Mouse (Mus musculus): ENCODE results near the gene Eln. TPM values are rescaled to one million over a fixed set of nuclear protein-coding genes. Genes with fewer than 3 reads are reported as not detected.

Eln gene
- polyA plus RNA-seq, 1 experiment from 2014 or later: 2.6 TPM

DNA sequence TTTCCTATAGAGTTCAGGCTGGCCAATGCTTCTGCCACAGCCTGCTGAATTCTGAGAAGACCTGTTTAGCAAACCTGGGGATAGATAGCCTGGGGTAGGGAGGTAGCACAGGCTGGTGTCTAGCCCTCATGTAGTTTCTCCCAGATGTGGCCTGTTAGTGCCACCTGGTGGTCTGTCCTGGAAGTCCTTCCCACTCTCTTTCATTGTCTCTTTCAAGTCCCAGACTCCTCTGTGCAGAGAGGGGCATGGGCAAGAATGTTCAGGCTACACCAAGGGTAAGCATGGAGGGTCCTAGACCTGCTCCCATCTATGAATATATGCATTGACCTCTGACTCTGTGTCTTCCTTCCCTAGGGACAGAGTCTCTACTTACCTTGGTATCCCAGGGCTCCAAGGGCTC is 43.0 kb downstream of the Eln start:
- no peaks in the 10 kb centered on the region for H3K36me3 ChIP-seq
- H3K27ac ChIP-seq: no peak overlapping the region
- H3K4me1 ChIP-seq (replicated peaks): no peaks in the 10 kb centered on the region
- H3K27me3 ChIP-seq: 0 out of 2 replicates have a peak, but pooled peaks cover 6% of the 10 kb centered on the region
- H3K9ac ChIP-seq (replicated peaks): no peak overlapping the region
- no peak overlapping the region for H3K4me3 ChIP-seq (replicated peaks)
- no peak overlapping the region for H3K4me2 ChIP-seq (replicated peaks)
- peak; percentile 87 for ATAC-seq
- H3K9me3 ChIP-seq: no peaks in the 10 kb centered on the region

DNA sequence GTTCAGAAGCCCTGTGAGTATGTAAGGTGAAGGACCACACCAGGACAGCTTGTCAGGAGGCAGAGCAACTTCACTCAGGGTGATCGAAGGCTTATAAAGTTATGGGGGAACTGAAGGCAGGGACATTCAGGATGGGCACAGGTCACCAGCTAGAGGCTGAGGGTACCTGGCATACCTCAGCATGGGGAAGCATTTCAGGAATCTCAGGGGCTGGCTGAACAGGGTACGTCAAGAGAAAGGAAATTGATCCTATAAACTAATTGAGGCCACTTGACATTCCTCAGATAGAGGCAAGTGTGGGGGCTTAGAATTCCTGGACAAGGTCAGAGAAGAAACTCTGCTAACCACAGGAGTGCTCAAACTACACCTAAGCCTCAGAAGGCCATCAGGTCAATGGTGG is 51.6 kb downstream of the Eln start:
- no peak for ATAC-seq
- H3K4me2 ChIP-seq (replicated peaks): no peak overlapping the region
- H3K27ac ChIP-seq: no peak overlapping the region
- no peak overlapping the region for H3K9ac ChIP-seq (replicated peaks)
- no peaks in the 10 kb centered on the region for H3K27me3 ChIP-seq
- WGBS: 83% methylated on average over 2 of the region's 2 CpGs
- H3K4me1 ChIP-seq (replicated peaks): no peaks in the 10 kb centered on the region
- H3K4me3 ChIP-seq (replicated peaks): no peak overlapping the region
- no peaks in the 10 kb centered on the region for H3K9me3 ChIP-seq
- H3K36me3 ChIP-seq: no peaks in the 10 kb centered on the region

- WGBS: 6% methylated on average over 2 of the region's 2 CpGs
- H3K27me3 ChIP-seq: no peaks in the 10 kb centered on the region
- no peak overlapping the region for H3K27ac ChIP-seq
- no peaks in the 10 kb centered on the region for H3K9me3 ChIP-seq
- H3K36me3 ChIP-seq: no peaks in the 10 kb centered on the region
- H3K4me1 ChIP-seq (replicated peaks): no peaks in the 10 kb centered on the region
- no peak overlapping the region for H3K9ac ChIP-seq (replicated peaks)
- no peak overlapping the region for H3K4me2 ChIP-seq (replicated peaks)
- no peak for ATAC-seq
- H3K4me3 ChIP-seq (replicated peaks): no peak overlapping the region
Observed at GRCm38 (mm10) chr5:134695082-134695481, 52.0 kb downstream of the Eln start.

GRCm38 (mm10) chr5:134692704-134693103 is 54.4 kb downstream of the Eln start:
- H3K4me3 ChIP-seq (replicated peaks): no peak overlapping the region
- peaks cover 4% of the 10 kb centered on the region for H3K4me1 ChIP-seq (replicated peaks)
- no peaks in the 10 kb centered on the region for H3K36me3 ChIP-seq
- H3K27me3 ChIP-seq: no peaks in the 10 kb centered on the region
- WGBS: 82% methylated on average over 1 of the region's 1 CpGs
- H3K9ac ChIP-seq (replicated peaks): no peak overlapping the region
- no peak overlapping the region for H3K4me2 ChIP-seq (replicated peaks)
- no peak overlapping the region for H3K27ac ChIP-seq
- ATAC-seq: no peak
- H3K9me3 ChIP-seq: no peaks in the 10 kb centered on the region

- peak overlapping the region; percentile 84 for H3K4me2 ChIP-seq (replicated peaks)
- WGBS: under 1% methylated on average over 37 of the region's 38 CpGs
- H3K27me3 ChIP-seq: no peaks in the 10 kb centered on the region
- H3K36me3 ChIP-seq: peaks cover 26% of the 10 kb centered on the region
- peak overlapping the region; percentile 92 for H3K27ac ChIP-seq
- peak overlapping the region; percentile 49 for H3K9ac ChIP-seq (replicated peaks)
- H3K4me1 ChIP-seq (replicated peaks): peaks cover 23% of the 10 kb centered on the region
- H3K4me3 ChIP-seq (replicated peaks): peak overlapping the region; percentile 86
- peak; percentile 96 for ATAC-seq
- no peaks in the 10 kb centered on the region for H3K9me3 ChIP-seq
Observed at GRCm38 (mm10) chr5:134688718-134689284, 58.3 kb downstream of the Eln start.

- Histone ChIP-seq H3K27me3 (no peaks in the 10 kb centered on the region), H3K27ac (peak within 1 kb of the TSS; percentile 92), H3K4me3 (replicated peaks) (peak within 1 kb of the TSS; percentile 86), H3K36me3 (peaks cover 30% of the 10 kb centered on the region), H3K4me2 (replicated peaks) (peak within 1 kb of the TSS; percentile 84), H3K9ac (replicated peaks) (peak within 1 kb of the TSS; percentile 93), H3K4me1 (replicated peaks) (peaks cover 23% of the 10 kb centered on the region), H3K9me3 (no peaks in the 10 kb centered on the region)
- WGBS: under 1% methylated on average over 56 of the region's 69 CpGs
- peak; percentile 44 for ATAC-seq
Observed at GRCm38 (mm10) chr5:134688086-134688717, 58.9 kb downstream of the Eln start, which contains the start of gene Limk1. Gene Limk1 (minus strand): TSS chr5:134688598.

- peak overlapping the region; percentile 86 for H3K4me3 ChIP-seq (replicated peaks)
- ATAC-seq: no peak
- peak overlapping the region; percentile 93 for H3K9ac ChIP-seq (replicated peaks)
- H3K9me3 ChIP-seq: no peaks in the 10 kb centered on the region
- H3K4me2 ChIP-seq (replicated peaks): peak overlapping the region; percentile 84
- H3K27me3 ChIP-seq: no peaks in the 10 kb centered on the region
- H3K36me3 ChIP-seq: peaks cover 40% of the 10 kb centered on the region
- peaks cover 23% of the 10 kb centered on the region for H3K4me1 ChIP-seq (replicated peaks)
- 74% methylated on average over 1 of the region's 1 CpGs for WGBS
- 0 out of 2 replicates have a peak overlapping the region, but pooled peaks have one; percentile 1 for H3K27ac ChIP-seq
Observed at GRCm38 (mm10) chr5:134687187-134687586, 59.9 kb downstream of the Eln start.

DNA sequence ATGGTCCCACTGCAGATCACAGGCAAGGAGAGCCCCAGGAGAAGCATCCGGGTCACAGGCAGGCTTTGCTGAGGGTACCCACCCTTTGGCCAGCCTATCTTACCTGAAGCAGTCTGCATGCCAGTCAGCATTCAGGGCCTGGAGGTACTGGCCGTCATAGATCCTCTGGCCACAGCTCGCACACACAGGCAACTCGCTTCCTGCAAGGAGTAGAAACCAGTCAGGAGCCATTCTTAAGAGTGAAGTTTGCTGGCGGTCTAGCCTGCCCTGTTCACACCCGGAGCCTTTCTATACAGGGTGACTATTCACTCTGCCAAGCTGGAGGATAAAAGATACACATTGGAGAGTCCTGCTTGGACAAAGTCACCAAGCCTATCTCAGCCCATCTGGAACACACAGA is 60.6 kb downstream of the Eln start:
- 93% methylated on average over 6 of the region's 6 CpGs for WGBS
- peaks cover 40% of the 10 kb centered on the region for H3K36me3 ChIP-seq
- no peak overlapping the region for H3K27ac ChIP-seq
- no peaks in the 10 kb centered on the region for H3K27me3 ChIP-seq
- H3K4me3 ChIP-seq (replicated peaks): 0 out of 2 replicates have a peak overlapping the region, but pooled peaks have one; percentile 86
- no peaks in the 10 kb centered on the region for H3K9me3 ChIP-seq
- ATAC-seq: no peak
- no peak overlapping the region for H3K9ac ChIP-seq (replicated peaks)
- H3K4me1 ChIP-seq (replicated peaks): peaks cover 23% of the 10 kb centered on the region
- H3K4me2 ChIP-seq (replicated peaks): peak overlapping the region; percentile 84; the same call in 1 of the 2 replicates

GRCm38 (mm10) chr5:134684398-134684797 is 62.7 kb downstream of the Eln start:
- Histone ChIP-seq H3K9ac (replicated peaks) (no peak overlapping the region), H3K27me3 (no peaks in the 10 kb centered on the region), H3K4me1 (replicated peaks) (peaks cover 32% of the 10 kb centered on the region), H3K4me3 (replicated peaks) (no peak overlapping the region), H3K9me3 (no peaks in the 10 kb centered on the region), H3K27ac (no peak overlapping the region), H3K36me3 (peaks cover 50% of the 10 kb centered on the region), H3K4me2 (replicated peaks) (no peak overlapping the region)
- WGBS: 72% methylated on average over 2 of the region's 2 CpGs
- ATAC-seq: no peak

DNA sequence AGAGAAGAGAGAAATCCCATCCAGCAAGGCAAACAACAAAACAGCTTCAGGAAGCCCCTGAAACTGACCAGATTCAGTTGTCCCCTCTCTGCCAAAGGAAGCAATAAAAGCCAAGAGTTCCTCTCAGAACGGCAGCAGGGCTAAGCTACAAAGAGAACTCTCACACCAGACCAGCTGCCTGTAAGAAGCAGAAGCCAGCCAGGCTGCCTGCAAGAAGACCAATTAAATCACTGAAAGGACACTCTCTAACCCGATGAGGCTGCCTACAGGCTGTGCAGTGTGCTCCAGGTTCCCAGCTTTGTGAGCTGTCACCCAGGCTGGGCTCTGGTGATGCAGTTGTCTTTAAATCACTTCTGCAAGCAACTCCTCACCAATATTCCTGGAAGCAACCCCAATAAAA is 63.3 kb downstream of the Eln start:
- Histone ChIP-seq H3K4me2 (replicated peaks) (no peak overlapping the region), H3K9me3 (no peaks in the 10 kb centered on the region), H3K27me3 (no peaks in the 10 kb centered on the region), H3K36me3 (peaks cover 50% of the 10 kb centered on the region), H3K4me3 (replicated peaks) (no peak overlapping the region), H3K4me1 (replicated peaks) (peaks cover 36% of the 10 kb centered on the region), H3K9ac (replicated peaks) (no peak overlapping the region), H3K27ac (no peak overlapping the region)
- no peak for ATAC-seq
- WGBS: 72% methylated on average over 2 of the region's 2 CpGs

DNA sequence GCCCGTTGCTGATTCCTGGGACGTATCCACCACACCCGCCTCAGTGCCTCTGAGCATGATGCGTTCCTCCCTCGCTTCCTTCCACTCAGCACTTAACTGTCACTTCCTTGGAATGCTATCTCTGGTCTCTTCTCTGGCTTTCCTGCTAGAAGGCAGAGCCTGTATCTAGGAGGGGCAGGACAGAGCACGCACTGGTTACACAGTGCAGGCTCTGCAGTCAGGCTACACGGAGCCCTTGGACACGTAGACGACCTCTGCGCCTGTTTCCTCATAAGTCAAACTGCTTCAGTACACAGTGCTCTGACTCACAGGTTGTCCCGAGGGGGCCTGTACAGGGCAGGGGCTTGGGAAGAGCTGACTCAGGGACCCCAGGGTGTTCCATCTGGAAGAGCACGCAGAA is 66.9 kb downstream of the Eln start:
- no peak overlapping the region for H3K9ac ChIP-seq (replicated peaks)
- H3K27me3 ChIP-seq: no peaks in the 10 kb centered on the region
- WGBS: 87% methylated on average over 12 of the region's 12 CpGs
- ATAC-seq: no peak
- H3K9me3 ChIP-seq: no peaks in the 10 kb centered on the region
- peaks cover 39% of the 10 kb centered on the region for H3K36me3 ChIP-seq
- no peak overlapping the region for H3K4me2 ChIP-seq (replicated peaks)
- H3K27ac ChIP-seq: no peak overlapping the region
- H3K4me3 ChIP-seq (replicated peaks): no peak overlapping the region
- peaks cover 49% of the 10 kb centered on the region for H3K4me1 ChIP-seq (replicated peaks)

GRCm38 (mm10) chr5:134678827-134679546 is 68.1 kb downstream of the Eln start:
- WGBS: 62% methylated on average over 8 of the region's 8 CpGs
- Histone ChIP-seq H3K9me3 (no peaks in the 10 kb centered on the region), H3K27me3 (no peaks in the 10 kb centered on the region), H3K4me3 (replicated peaks) (no peak overlapping the region), H3K4me1 (replicated peaks) (peaks cover 48% of the 10 kb centered on the region), H3K4me2 (replicated peaks) (no peak overlapping the region), H3K36me3 (peaks cover 29% of the 10 kb centered on the region), H3K9ac (replicated peaks) (peak overlapping the region; percentile 28; the same call in 1 of the 2 replicates), H3K27ac (no peak overlapping the region)
- ATAC-seq: no peak

Measured in midbrain, embryonic 13.5 days (tissue).